Mouse (Mus musculus) kidney, postnatal 25 days (tissue): ENCODE measurements around the gene Vav2.

Source experiments
- DNase-seq, 2 experiments: peaks; one replicate each; pipeline ENCODE4 v3.0.0; 2021; ENCODE audit warnings: mixed read lengths in 2 of 2

Vav2 gene

GRCm38 (mm10) chr2:27426855-27427457, at the start of gene Vav2:
Gene Vav2, minus strand, starts transcription at chr2:27427033.
- DNase-seq: peak; percentile 94 to 97

- DNase-seq: peak; percentile 91 to 97
These were observed 48.9 kb upstream of the Vav2 start for GRCm38 (mm10) chr2:27475495-27476302.

- DNase-seq: peak; percentile 46 to 73
These were observed 48.0 kb upstream of the Vav2 start for GRCm38 (mm10) chr2:27474621-27475484.

GRCm38 (mm10) chr2:27473911-27474310, 47.1 kb upstream of the Vav2 start:
- DNase-seq: no peak

- DNase-seq: peak in 1 of 2 experiments; percentile 60
These were observed 46.4 kb upstream of the Vav2 start for GRCm38 (mm10) chr2:27473061-27473765.

GRCm38 (mm10) chr2:27471170-27471584, 44.3 kb upstream of the Vav2 start:
- DNase-seq: no peak

GRCm38 (mm10) chr2:27470535-27470934, 43.7 kb upstream of the Vav2 start:
- no peak for DNase-seq

- DNase-seq: peak; percentile 73 to 74
These were observed 43.1 kb upstream of the Vav2 start for GRCm38 (mm10) chr2:27469991-27470355.

GRCm38 (mm10) chr2:27469292-27469990, 42.6 kb upstream of the Vav2 start:
- DNase-seq: no peak

- peak in 1 of 2 experiments; percentile 48 for DNase-seq
These were observed 36.1 kb upstream of the Vav2 start for GRCm38 (mm10) chr2:27462901-27463300.

- DNase-seq: peak; percentile 90
These were observed 35.2 kb upstream of the Vav2 start for GRCm38 (mm10) chr2:27461881-27462660.

- DNase-seq: no peak
These were observed 33.8 kb upstream of the Vav2 start for GRCm38 (mm10) chr2:27460651-27461050.

GRCm38 (mm10) chr2:27460163-27460562, 33.3 kb upstream of the Vav2 start:
- no peak for DNase-seq

GRCm38 (mm10) chr2:27459735-27460134, 32.9 kb upstream of the Vav2 start:
- no peak for DNase-seq

GRCm38 (mm10) chr2:27450226-27450625, 23.4 kb upstream of the Vav2 start:
- no peak for DNase-seq

GRCm38 (mm10) chr2:27447782-27448181, 20.9 kb upstream of the Vav2 start:
- DNase-seq: no peak

- DNase-seq: no peak
These were observed 20.0 kb upstream of the Vav2 start for GRCm38 (mm10) chr2:27446812-27447211.

- DNase-seq: no peak
These were observed 19.1 kb upstream of the Vav2 start for GRCm38 (mm10) chr2:27445910-27446309.

- DNase-seq: no peak
These were observed 16.5 kb upstream of the Vav2 start for GRCm38 (mm10) chr2:27443450-27443708.

- peak in 1 of 2 experiments; percentile 18 for DNase-seq
These were observed 16.0 kb upstream of the Vav2 start for GRCm38 (mm10) chr2:27442708-27443449.
